Mouse (Mus musculus) monocyte, adult 2 months (primary cell): ENCODE data around the gene Pno1.

Experiments used
- DNase-seq, 2 experiments: peaks; one replicate each; pipeline ENCODE4 v3.0.0; 2022; ENCODE audit warnings: low spot score in 2 of 2, low read depth in 1 of 2

The Pno1 gene

DNA sequence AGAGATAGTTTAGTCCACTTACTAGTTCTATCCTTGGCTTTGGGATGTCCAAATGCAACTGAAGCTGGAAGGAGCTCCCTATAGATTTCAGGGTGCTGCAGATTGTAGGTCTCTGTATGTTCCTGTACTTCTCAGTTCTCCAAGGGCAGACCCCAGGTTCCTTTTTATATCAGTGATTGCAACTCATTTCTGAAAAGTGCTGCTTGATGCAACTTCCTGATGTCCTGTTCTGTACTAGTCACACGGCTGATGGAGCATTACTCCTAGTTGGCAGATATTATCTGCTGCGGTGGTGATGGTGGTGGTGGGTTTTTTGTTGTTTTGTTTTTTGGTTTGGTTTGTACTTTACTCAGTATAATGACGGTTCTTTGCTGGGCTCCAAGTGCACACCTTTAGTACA is 30.6 kb downstream of the Pno1 start:
- DNase-seq, result no peak

DNA sequence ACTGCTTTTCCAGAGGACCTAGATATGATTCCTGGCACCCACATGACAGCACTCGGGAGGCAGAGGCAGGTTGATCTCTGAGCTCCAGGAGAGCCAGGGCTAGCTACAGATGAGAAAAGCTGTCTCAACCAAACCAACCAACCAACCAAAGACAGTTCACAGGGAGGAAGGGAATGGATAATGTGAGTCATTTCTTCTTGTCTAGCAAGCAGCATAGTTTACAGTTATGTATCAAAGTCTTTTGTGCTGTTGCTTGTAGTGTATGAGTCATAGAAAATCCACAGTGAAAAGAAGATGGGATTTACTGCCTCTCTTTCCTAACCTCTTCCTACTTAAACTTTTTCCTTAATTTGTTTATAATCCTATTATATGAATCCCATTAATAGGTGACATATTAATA is 34.7 kb downstream of the Pno1 start:
- DNase-seq, result no peak

DNA sequence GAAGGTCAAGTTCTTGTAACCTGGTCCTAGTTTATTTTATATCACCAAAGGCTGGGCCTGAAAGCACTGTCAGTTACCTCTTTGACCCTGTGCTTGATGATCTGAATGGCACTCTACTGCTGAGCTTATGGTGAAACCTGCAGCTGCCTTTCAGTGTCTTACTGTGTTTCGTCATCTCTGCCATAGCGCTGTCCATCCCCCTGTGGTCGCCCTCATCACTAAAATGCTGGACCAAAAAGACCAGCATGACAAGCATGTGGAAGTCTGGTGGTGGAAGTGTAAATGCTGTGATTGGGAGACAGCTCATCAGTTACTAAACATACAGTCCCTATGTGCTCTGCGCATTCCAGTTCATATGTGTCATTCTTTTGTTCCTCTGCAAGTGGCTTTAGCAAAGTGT is 39.1 kb downstream of the Pno1 start:
- DNase-seq, result no peak

DNA sequence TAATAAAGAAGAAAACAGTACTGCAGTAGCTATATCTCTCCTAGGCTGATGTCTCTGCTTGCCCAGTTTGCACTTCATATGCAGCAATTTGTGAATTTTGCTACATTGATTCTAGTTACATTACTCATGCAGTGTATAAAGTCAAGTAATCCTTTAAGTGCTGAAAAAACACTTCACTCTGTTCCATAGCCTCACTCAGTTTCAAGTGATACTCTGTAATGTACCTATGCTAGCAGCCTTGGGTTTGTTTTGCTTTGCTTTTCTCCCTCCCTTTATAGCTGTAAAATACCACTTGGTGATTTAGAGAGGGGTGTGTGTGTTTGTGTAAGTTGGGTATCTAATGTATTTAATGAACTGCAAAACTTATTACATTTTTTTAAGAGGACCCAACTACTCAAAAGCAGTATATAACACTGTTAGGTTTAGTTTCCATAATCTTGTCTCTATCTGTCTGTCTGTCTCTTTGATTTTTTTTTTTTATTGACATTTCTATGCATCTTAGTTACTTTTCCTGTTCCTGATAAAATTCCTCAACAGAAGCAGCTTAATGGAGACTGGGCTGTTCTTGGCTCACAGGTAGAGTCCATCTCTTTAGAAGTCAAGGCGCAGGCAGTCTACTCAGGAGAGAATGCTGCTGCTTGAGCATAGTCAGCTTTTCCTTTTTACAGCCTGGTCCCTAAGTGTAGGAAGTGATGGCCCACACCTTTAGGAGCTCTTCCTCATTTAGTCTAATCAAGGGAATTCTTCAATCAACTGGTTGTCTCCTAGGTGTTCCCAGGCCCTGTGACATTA is 40.2 kb downstream of the Pno1 start:
- DNase-seq, result no peak

DNA sequence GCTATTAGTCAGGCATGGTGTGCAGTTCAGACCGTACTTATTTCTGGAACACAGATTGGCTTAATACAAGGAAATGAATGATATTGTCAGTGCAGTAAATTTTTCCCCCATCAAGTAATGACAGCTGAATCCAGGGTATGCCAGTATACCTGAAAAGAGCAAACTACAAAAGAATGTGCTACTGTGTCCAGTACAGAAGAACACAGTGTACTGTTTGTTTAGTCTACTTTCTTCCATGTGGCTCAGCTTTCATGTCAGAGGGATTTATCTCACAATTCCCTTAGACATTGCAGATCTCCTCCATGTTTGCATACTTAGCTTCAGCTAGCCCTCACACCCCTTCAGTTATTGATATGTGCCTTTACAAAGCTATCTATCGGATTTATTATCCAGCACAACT is 42.1 kb downstream of the Pno1 start:
- no peak for DNase-seq

DNA sequence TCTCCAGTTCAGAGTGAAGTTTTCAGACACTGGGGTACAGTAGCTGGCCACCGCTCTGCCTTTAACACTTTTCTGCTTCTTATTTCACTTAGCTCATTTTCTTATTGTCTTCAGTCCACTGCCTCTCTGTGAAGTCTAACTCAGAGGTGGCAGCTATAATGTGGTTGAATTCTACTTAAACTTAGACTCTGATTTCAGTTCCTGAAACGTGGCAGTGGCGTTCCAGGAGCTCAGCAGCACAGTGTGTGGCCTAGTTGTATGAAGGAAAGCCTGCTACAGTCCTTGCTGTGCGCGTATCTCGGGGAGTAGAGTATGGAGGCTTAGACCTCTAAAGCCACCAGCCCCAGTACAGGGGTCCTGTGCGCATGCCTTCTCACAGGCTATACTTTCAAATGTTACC is 44.7 kb downstream of the Pno1 start:
- no peak for DNase-seq

DNA sequence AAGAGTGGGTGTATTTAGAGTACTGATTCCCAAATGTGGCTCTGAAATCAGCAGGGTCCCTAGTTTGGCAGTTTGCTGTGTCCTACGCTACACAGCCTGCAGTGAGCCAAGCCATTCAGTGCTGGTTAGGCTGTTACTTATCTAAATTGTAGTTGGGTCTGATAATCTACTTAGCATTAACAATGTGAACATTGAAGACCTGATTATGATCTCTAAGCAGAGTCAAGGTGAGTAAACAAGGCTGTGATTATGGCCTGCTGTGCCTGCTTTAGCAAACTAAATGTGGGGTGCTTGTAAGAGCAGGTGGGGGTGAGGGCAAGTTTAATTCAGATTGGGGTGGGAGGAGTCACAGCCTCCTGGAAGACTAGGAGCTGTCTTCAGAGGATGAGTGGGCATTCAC is 47.4 kb downstream of the Pno1 start:
- no peak for DNase-seq

DNA sequence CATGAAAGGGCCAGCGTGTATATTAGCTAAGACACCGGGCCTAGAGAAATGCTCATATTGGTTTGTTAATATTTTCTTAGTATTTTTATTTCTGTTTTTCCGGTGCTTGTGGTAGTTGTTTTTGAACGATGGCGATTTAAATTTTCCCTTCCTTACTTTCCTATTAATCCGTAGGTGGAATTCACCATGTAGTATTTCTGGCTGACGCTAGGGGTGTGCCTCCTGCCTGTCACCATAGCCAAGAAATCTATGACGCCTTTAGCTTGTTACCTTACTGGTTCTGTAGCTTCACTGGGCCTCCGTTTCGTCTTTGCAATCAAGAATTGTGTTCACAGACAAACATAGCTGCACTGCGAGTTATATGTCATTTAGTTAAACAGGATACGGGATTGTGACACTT is 51.1 kb downstream of the Pno1 start:
- DNase-seq, result no peak

DNA sequence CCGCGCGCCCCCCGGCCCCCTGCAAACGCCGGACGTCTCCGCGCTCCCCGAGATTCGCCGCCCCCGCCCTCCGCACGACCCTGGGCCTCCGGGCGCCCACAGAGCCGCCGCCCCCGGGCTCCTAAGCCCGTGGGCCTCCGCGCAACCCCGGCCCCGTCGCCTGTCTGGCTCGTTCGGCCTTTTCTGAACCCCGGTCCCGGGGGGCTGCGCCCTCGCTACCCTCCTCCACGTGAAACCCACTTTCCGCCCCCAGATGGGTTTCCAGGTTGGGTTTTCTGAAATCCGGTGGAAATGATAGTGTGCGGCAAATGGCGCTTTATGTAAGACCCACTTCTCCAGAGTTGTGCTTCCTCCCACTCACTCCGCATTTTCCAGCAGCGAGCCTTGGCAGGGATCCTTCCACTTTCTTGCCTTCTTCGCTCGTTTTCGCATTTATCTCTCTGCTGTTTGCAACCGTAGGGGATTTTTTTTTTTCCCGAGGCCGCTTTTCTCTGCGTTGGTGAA is 51.6 kb downstream of the Pno1 start:
- DNase-seq, result no peak

DNA sequence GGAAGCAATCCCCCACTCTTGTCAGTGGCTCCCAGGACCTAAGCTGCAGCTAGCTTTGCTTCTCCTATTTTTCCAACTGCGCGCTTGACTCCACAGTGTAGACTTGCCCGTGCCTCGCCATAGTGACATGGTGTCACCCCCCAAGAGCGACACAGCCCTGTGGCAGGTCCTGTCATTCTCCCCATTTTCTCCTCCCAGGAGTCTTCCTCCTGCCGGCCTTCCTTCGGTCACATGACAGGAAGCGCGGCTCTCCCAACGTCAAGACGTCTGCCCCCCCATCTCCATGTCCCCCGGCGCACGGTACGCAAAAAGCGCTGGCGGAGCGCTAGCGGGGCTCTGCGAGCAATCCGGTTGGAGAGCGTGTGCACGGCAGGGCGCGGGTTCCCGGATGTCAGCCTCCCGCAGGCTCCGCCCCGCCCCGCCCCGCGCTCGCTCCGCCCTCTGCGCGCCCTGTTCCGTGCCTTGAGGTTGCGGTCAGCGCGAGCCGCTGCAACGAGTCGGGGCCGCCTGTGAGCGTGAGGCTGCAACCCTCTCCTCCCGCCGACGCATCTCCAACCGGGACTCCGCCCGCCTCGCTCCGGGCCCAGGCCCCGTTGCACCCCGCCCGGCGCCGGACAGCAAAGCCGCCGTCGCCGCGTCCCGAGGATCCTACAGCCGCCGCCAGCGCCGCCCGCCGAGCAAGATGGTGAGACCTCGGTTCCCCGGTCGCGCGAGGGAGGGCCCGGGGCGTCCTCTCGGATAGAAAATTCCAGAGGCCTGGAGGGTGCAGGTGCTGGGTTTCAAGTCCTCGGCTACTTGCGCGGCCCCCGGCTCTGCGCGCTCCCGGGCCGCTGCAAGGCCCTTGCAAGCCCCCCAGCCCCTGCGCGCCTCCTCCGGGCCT is 52.3 kb downstream of the Pno1 start, which contains the start of gene Ppp3r1:
Gene Ppp3r1 (plus strand): TSS at position 406 of the 880 bp plus-strand sequence.
- peak; percentile 84 to 92 for DNase-seq
